Mouse (Mus musculus): ENCODE results near the gene Padi3. TPM values are rescaled to one million over a fixed set of nuclear protein-coding genes. Genes with fewer than 3 reads are reported as not detected.

Padi3 gene
- polyA plus RNA-seq, 1 experiment from 2014 or later, result not detected

- H3K9me3 ChIP-seq (ENCODE audit: control insufficient read depth, low read depth, low read length), result no peaks in the 10 kb centered on the region
- no peaks in the 10 kb centered on the region for H3K4me1 ChIP-seq (ENCODE audit: control insufficient read depth, insufficient read depth, low read length)
- no peak overlapping the region for H3K4me3 ChIP-seq (ENCODE audit: low read depth, low read length)
- no peak overlapping the region for H3K9ac ChIP-seq (replicated peaks; ENCODE audit: low read depth, low read length)
- no peak for ATAC-seq (ENCODE audit: insufficient number of reproducible peaks, insufficient read depth, low FRiP score, low read depth)
- no peak overlapping the region for H3K27ac ChIP-seq (ENCODE audit: low read length)
- 35% methylated on average over 4 of the region's 4 CpGs for WGBS
- H3K27me3 ChIP-seq (ENCODE audit: control insufficient read depth, insufficient read depth, low read length), result no peaks in the 10 kb centered on the region
- no peaks in the 10 kb centered on the region for H3K36me3 ChIP-seq (ENCODE audit: control insufficient read depth, insufficient read depth, low read length)
- no peak overlapping the region for H3K4me2 ChIP-seq (replicated peaks; ENCODE audit: low read depth, low read length)
Observed at GRCm38 (mm10) chr4:140771091-140771490, 39.4 kb downstream of the Padi3 start.

DNA sequence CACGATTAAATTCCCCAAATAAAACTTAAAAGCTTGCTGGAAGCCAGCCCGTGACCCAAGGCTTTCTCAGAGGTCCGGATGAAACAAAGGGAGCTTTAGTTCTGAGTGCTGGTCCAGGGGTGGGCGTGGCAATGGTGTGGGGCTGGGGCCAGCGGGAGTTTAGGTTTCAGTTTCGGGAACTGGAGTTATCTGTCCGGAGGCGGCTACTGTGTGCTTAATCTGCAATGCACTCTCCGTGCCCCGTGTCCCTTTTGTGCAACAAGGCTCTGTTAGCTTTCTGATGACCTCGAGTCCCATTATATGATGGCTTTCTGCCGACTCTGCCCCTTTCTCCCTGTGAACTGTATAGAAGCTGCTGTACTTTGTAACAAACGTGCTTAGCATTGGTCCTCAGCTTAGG is 40.0 kb downstream of the Padi3 start:
- no peaks in the 10 kb centered on the region for H3K4me1 ChIP-seq (ENCODE audit: control insufficient read depth, insufficient read depth, low read length)
- H3K4me2 ChIP-seq (replicated peaks; ENCODE audit: low read depth, low read length), result peak overlapping the region; percentile 26
- H3K9ac ChIP-seq (replicated peaks; ENCODE audit: low read depth, low read length), result no peak overlapping the region
- H3K4me3 ChIP-seq (ENCODE audit: low read depth, low read length), result peak overlapping the region; percentile 17; the same call in 1 of the 2 replicates
- H3K27ac ChIP-seq (ENCODE audit: low read length), result no peak overlapping the region
- H3K9me3 ChIP-seq (ENCODE audit: control insufficient read depth, low read depth, low read length), result no peaks in the 10 kb centered on the region
- 8% methylated on average over 13 of the region's 13 CpGs for WGBS
- peak; percentile 50 for ATAC-seq (ENCODE audit: insufficient number of reproducible peaks, insufficient read depth, low FRiP score, low read depth)
- H3K27me3 ChIP-seq (ENCODE audit: control insufficient read depth, insufficient read depth, low read length), result no peaks in the 10 kb centered on the region
- no peaks in the 10 kb centered on the region for H3K36me3 ChIP-seq (ENCODE audit: control insufficient read depth, insufficient read depth, low read length)

- no peak overlapping the region for H3K4me3 ChIP-seq (ENCODE audit: low read depth, low read length)
- H3K9ac ChIP-seq (replicated peaks; ENCODE audit: low read depth, low read length), result no peak overlapping the region
- no peaks in the 10 kb centered on the region for H3K4me1 ChIP-seq (ENCODE audit: control insufficient read depth, insufficient read depth, low read length)
- ATAC-seq (ENCODE audit: insufficient number of reproducible peaks, insufficient read depth, low FRiP score, low read depth), result no peak
- H3K36me3 ChIP-seq (ENCODE audit: control insufficient read depth, insufficient read depth, low read length), result no peaks in the 10 kb centered on the region
- WGBS, result 67% methylated on average over 5 of the region's 5 CpGs
- no peaks in the 10 kb centered on the region for H3K27me3 ChIP-seq (ENCODE audit: control insufficient read depth, insufficient read depth, low read length)
- H3K9me3 ChIP-seq (ENCODE audit: control insufficient read depth, low read depth, low read length), result no peaks in the 10 kb centered on the region
- no peak overlapping the region for H3K4me2 ChIP-seq (replicated peaks; ENCODE audit: low read depth, low read length)
- no peak overlapping the region for H3K27ac ChIP-seq (ENCODE audit: low read length)
Observed at GRCm38 (mm10) chr4:140768973-140769372, 41.5 kb downstream of the Padi3 start.

DNA sequence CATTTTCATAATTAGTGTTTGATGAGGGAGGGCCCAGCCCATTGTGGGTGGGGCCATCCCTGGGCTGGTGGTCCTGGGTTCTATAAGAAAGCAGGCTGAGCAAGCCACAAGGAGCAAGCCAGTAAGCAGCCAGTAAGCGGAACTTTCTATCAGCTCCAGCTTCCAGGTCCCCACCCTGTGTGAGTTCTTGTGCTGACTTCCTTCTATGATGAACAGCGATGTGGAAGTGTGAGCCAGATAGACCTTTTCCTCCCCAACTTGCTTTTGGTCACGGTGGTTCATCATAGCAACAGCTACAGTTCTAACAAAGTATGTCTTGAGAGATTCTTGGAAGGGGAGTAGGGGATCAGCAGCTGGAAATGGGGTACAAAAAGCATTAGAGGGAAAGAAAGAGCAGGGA is 44.5 kb downstream of the Padi3 start:
- no peak overlapping the region for H3K9ac ChIP-seq (replicated peaks; ENCODE audit: low read depth, low read length)
- H3K4me1 ChIP-seq (ENCODE audit: control insufficient read depth, insufficient read depth, low read length), result no peaks in the 10 kb centered on the region
- no peak overlapping the region for H3K27ac ChIP-seq (ENCODE audit: low read length)
- H3K36me3 ChIP-seq (ENCODE audit: control insufficient read depth, insufficient read depth, low read length), result no peaks in the 10 kb centered on the region
- 78% methylated on average over 3 of the region's 3 CpGs for WGBS
- no peaks in the 10 kb centered on the region for H3K27me3 ChIP-seq (ENCODE audit: control insufficient read depth, insufficient read depth, low read length)
- H3K9me3 ChIP-seq (ENCODE audit: control insufficient read depth, low read depth, low read length), result no peaks in the 10 kb centered on the region
- H3K4me3 ChIP-seq (ENCODE audit: low read depth, low read length), result no peak overlapping the region
- H3K4me2 ChIP-seq (replicated peaks; ENCODE audit: low read depth, low read length), result no peak overlapping the region
- no peak for ATAC-seq (ENCODE audit: insufficient number of reproducible peaks, insufficient read depth, low FRiP score, low read depth)

DNA sequence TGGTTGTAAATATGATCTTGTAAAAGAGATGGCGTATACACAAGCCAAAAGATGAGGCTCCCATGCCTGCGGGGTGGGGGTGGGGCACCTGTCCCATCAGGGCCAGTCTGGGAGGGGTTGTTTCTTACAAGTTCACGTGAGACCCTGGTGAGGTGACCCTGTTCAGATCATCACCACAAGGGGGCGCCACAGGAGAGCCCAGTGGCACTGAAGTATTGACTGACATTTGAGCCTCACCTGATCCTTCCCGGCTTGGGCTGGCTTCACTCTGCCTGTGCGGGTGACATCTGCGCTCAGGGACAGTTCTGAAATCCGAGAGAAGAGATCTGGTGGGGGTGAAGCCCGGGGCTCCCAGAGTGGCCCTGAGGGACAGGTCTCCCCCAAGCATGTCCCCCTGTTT is 47.3 kb downstream of the Padi3 start:
- Histone ChIP-seq H3K4me3 (ENCODE audit: low read depth, low read length) (no peak overlapping the region), H3K9me3 (ENCODE audit: control insufficient read depth, low read depth, low read length) (no peaks in the 10 kb centered on the region), H3K36me3 (ENCODE audit: control insufficient read depth, insufficient read depth, low read length) (no peaks in the 10 kb centered on the region), H3K27me3 (ENCODE audit: control insufficient read depth, insufficient read depth, low read length) (no peaks in the 10 kb centered on the region), H3K4me2 (replicated peaks; ENCODE audit: low read depth, low read length) (no peak overlapping the region), H3K4me1 (ENCODE audit: control insufficient read depth, insufficient read depth, low read length) (no peaks in the 10 kb centered on the region), H3K27ac (ENCODE audit: low read length) (no peak overlapping the region), H3K9ac (replicated peaks; ENCODE audit: low read depth, low read length) (no peak overlapping the region)
- 19% methylated on average over 9 of the region's 9 CpGs for WGBS
- no peak for ATAC-seq (ENCODE audit: insufficient number of reproducible peaks, insufficient read depth, low FRiP score, low read depth)

- H3K4me1 ChIP-seq (ENCODE audit: control insufficient read depth, insufficient read depth, low read length), result no peaks in the 10 kb centered on the region
- no peak overlapping the region for H3K4me2 ChIP-seq (replicated peaks; ENCODE audit: low read depth, low read length)
- H3K27me3 ChIP-seq (ENCODE audit: control insufficient read depth, insufficient read depth, low read length), result no peaks in the 10 kb centered on the region
- H3K36me3 ChIP-seq (ENCODE audit: control insufficient read depth, insufficient read depth, low read length), result no peaks in the 10 kb centered on the region
- no peak overlapping the region for H3K9ac ChIP-seq (replicated peaks; ENCODE audit: low read depth, low read length)
- WGBS, result 67% methylated on average over 7 of the region's 7 CpGs
- no peak overlapping the region for H3K4me3 ChIP-seq (ENCODE audit: low read depth, low read length)
- no peaks in the 10 kb centered on the region for H3K9me3 ChIP-seq (ENCODE audit: control insufficient read depth, low read depth, low read length)
- no peak overlapping the region for H3K27ac ChIP-seq (ENCODE audit: low read length)
- no peak for ATAC-seq (ENCODE audit: insufficient number of reproducible peaks, insufficient read depth, low FRiP score, low read depth)
Observed at GRCm38 (mm10) chr4:140761601-140762000, 48.8 kb downstream of the Padi3 start.

DNA sequence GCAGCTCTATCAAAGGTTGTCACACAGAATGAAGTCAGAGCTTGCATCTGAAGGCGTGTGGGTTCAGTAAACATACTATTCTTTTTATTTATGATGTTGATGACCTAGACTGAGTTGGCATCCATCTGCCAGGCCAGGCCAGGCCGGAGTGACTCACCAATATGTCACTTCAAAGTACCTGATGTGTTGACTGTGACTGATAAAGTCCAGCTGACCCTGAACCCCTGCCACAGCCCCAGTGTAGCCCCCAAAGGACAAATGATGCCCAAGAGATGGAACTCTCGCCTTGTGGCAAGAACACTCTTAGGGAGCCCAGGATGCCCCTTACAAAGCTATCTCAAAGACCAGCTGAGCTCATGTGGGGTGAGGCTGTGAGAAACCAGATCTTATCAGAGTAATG is 54.6 kb downstream of the Padi3 start:
- Histone ChIP-seq H3K36me3 (ENCODE audit: control insufficient read depth, insufficient read depth, low read length) (no peaks in the 10 kb centered on the region), H3K4me2 (replicated peaks; ENCODE audit: low read depth, low read length) (no peak overlapping the region), H3K4me3 (ENCODE audit: low read depth, low read length) (no peak overlapping the region), H3K27ac (ENCODE audit: low read length) (no peak overlapping the region), H3K27me3 (ENCODE audit: control insufficient read depth, insufficient read depth, low read length) (no peaks in the 10 kb centered on the region), H3K4me1 (ENCODE audit: control insufficient read depth, insufficient read depth, low read length) (no peaks in the 10 kb centered on the region), H3K9me3 (ENCODE audit: control insufficient read depth, low read depth, low read length) (no peaks in the 10 kb centered on the region), H3K9ac (replicated peaks; ENCODE audit: low read depth, low read length) (no peak overlapping the region)
- 84% methylated on average over 3 of the region's 3 CpGs for WGBS
- no peak for ATAC-seq (ENCODE audit: insufficient number of reproducible peaks, insufficient read depth, low FRiP score, low read depth)

- Histone ChIP-seq H3K27me3 (ENCODE audit: control insufficient read depth, insufficient read depth, low read length) (no peaks in the 10 kb centered on the region), H3K36me3 (ENCODE audit: control insufficient read depth, insufficient read depth, low read length) (no peaks in the 10 kb centered on the region), H3K4me2 (replicated peaks; ENCODE audit: low read depth, low read length) (no peak overlapping the region), H3K27ac (ENCODE audit: low read length) (no peak overlapping the region), H3K4me3 (ENCODE audit: low read depth, low read length) (no peak overlapping the region), H3K4me1 (ENCODE audit: control insufficient read depth, insufficient read depth, low read length) (no peaks in the 10 kb centered on the region), H3K9ac (replicated peaks; ENCODE audit: low read depth, low read length) (no peak overlapping the region), H3K9me3 (ENCODE audit: control insufficient read depth, low read depth, low read length) (no peaks in the 10 kb centered on the region)
- no peak for ATAC-seq (ENCODE audit: insufficient number of reproducible peaks, insufficient read depth, low FRiP score, low read depth)
- WGBS, result 58% methylated on average over 7 of the region's 7 CpGs
Observed at GRCm38 (mm10) chr4:140753366-140753765, 57.1 kb downstream of the Padi3 start.

GRCm38 (mm10) chr4:140750328-140750727 is 60.1 kb downstream of the Padi3 start:
- H3K4me2 ChIP-seq (replicated peaks; ENCODE audit: low read depth, low read length), result 0 out of 2 replicates have a peak overlapping the region, but pooled peaks have one; percentile 18
- WGBS, result 9% methylated on average over 19 of the region's 19 CpGs
- no peak overlapping the region for H3K4me3 ChIP-seq (ENCODE audit: low read depth, low read length)
- no peak; the same call in 1 of the 2 replicates for ATAC-seq (ENCODE audit: insufficient number of reproducible peaks, insufficient read depth, low FRiP score, low read depth)
- H3K9ac ChIP-seq (replicated peaks; ENCODE audit: low read depth, low read length), result 0 out of 2 replicates have a peak overlapping the region, but pooled peaks have one; percentile 10
- no peaks in the 10 kb centered on the region for H3K36me3 ChIP-seq (ENCODE audit: control insufficient read depth, insufficient read depth, low read length)
- no peak overlapping the region for H3K27ac ChIP-seq (ENCODE audit: low read length)
- no peaks in the 10 kb centered on the region for H3K4me1 ChIP-seq (ENCODE audit: control insufficient read depth, insufficient read depth, low read length)
- H3K9me3 ChIP-seq (ENCODE audit: control insufficient read depth, low read depth, low read length), result no peaks in the 10 kb centered on the region
- no peaks in the 10 kb centered on the region for H3K27me3 ChIP-seq (ENCODE audit: control insufficient read depth, insufficient read depth, low read length)
